Mouse (Mus musculus): ENCODE measurements around the gene Sema3a.

GRCm38 (mm10) chr5:13387679-13388078, 262.5 kb downstream of the Sema3a start:
- no peak for TF ChIP-seq POLR2A (IDR thresholded peaks at IDR 0.05; ENCODE audit: borderline replicate concordance, insufficient read depth, low read length)
- TF ChIP-seq CTCF (IDR thresholded peaks at IDR 0.05; ENCODE audit: borderline replicate concordance, insufficient read depth, low read depth, low read length) = no peak

All from cerebellum, adult 2 months (tissue).